Mouse (Mus musculus) heart, postnatal 25 days (tissue): ENCODE data around the gene Rap1b. TPM values are rescaled to one million over a fixed set of nuclear protein-coding genes. Genes with fewer than 3 reads are reported as not detected.

ENCODE experiments used
- DNase-seq: peaks from one replicate; pipeline ENCODE4 v3.0.0; 2022; ENCODE audit warnings: low spot score
- intact Hi-C: fragments of 180-260 bp; cut with DNase I; formaldehyde crosslinking; loops from one replicate; pipeline ENCODE4 v1.15.1; 2025
- total RNA-seq, 2 experiments: library from RNA; stranded (reverse); gene quantifications; 2 replicates each; pipeline ENCODE4 v1.2.3; 2021

Rap1b gene
- total RNA-seq, 2 experiments from 2014 or later = 48.1 to 56.8 TPM

GRCm38 (mm10) chr10:117792141-117793091 lies 53.4 kb downstream of the Rap1b start, which contains the start of gene Nup107:
Gene Nup107 (minus strand): TSS chr10:117792705.
- peak; percentile 100 for DNase-seq
- intact Hi-C loops = loop anchor here (5.0 kb wide), 3 partner anchors 50 to 320 kb away; no protein-coding TSS in a partner anchor

- intact Hi-C loops = loop anchor here (5.0 kb wide), 3 partner anchors 51 to 321 kb away; no protein-coding TSS in a partner anchor
- no peak for DNase-seq
These were observed 54.7 kb downstream of the Rap1b start for GRCm38 (mm10) chr10:117791171-117791470.

GRCm38 (mm10) chr10:117790421-117791170 lies 55.2 kb downstream of the Rap1b start:
- no peak for DNase-seq
- intact Hi-C loops = loop anchor here (5.0 kb wide), 3 partner anchors 52 to 322 kb away; no protein-coding TSS in a partner anchor

- intact Hi-C loops = loop anchor here (5.0 kb wide), 3 partner anchors 52 to 322 kb away; no protein-coding TSS in a partner anchor
- no peak for DNase-seq
These were observed 55.8 kb downstream of the Rap1b start for GRCm38 (mm10) chr10:117790011-117790410.

GRCm38 (mm10) chr10:117784646-117785045 lies 61.2 kb downstream of the Rap1b start:
- no peak for DNase-seq
- intact Hi-C loops = no loop called here

GRCm38 (mm10) chr10:117783786-117784420 lies 61.9 kb downstream of the Rap1b start:
- no peak for DNase-seq
- intact Hi-C loops = no loop called here

GRCm38 (mm10) chr10:117782491-117783260 lies 63.2 kb downstream of the Rap1b start:
- intact Hi-C loops = no loop called here
- no peak for DNase-seq

GRCm38 (mm10) chr10:117782056-117782455 lies 63.8 kb downstream of the Rap1b start:
- no peak for DNase-seq
- intact Hi-C loops = no loop called here

GRCm38 (mm10) chr10:117781021-117781725 lies 64.7 kb downstream of the Rap1b start:
- intact Hi-C loops = no loop called here
- DNase-seq = no peak

GRCm38 (mm10) chr10:117780306-117780911 lies 65.4 kb downstream of the Rap1b start:
- intact Hi-C loops = no loop called here
- DNase-seq = no peak

- DNase-seq = no peak
- intact Hi-C loops = no loop called here
These were observed 66.1 kb downstream of the Rap1b start for GRCm38 (mm10) chr10:117779581-117780305.

- intact Hi-C loops = no loop called here
- DNase-seq = no peak
These were observed 66.9 kb downstream of the Rap1b start for GRCm38 (mm10) chr10:117778951-117779350.

- no peak for DNase-seq
- intact Hi-C loops = no loop called here
These were observed 67.4 kb downstream of the Rap1b start for GRCm38 (mm10) chr10:117778328-117778910.

- no peak for DNase-seq
- intact Hi-C loops = no loop called here
These were observed 68.1 kb downstream of the Rap1b start for GRCm38 (mm10) chr10:117777501-117778327.

- DNase-seq = no peak
- intact Hi-C loops = no loop called here
These were observed 68.7 kb downstream of the Rap1b start for GRCm38 (mm10) chr10:117777103-117777470.

- DNase-seq = no peak
- intact Hi-C loops = no loop called here
These were observed 69.3 kb downstream of the Rap1b start for GRCm38 (mm10) chr10:117776281-117777102.
